Mouse (Mus musculus) neural tube, embryonic 11.5 days (tissue): ENCODE measurements around the gene Anp32e. TPM values are rescaled to one million over a fixed set of nuclear protein-coding genes. Genes with fewer than 3 reads are reported as not detected.
"Not testable (repeated sequence)": the region's sequence is repeated elsewhere in the genome, so short reads cannot be mapped to it uniquely, and the experiment has no call there.

Source experiments
- ATAC-seq: fragments of 200-750 bp; cut with Nextera tagmentation; 2 replicates; pipeline ENCODE4 v1.8.0; 2017; ENCODE audit warnings: moderate number of reproducible peaks, mild to moderate bottlenecking, moderate TSS enrichment, moderate library complexity; ENCODE audit not compliant: insufficient read depth, low FRiP score, low TSS enrichment
- DNase-seq: peaks from one replicate; pipeline ENCODE4 v3.0.0-alpha.2; 2015; ENCODE audit warnings: low spot score
- H3K27ac ChIP-seq: fragments of 300-500 bp; sonication (generic); 2 replicates; pipeline ENCODE4 v1.5.1; 2014; ENCODE audit warnings: low read depth, mild to moderate bottlenecking, low read length
- H3K27me3 ChIP-seq: fragments of 300-500 bp; sonication (generic); 2 replicates; pipeline ENCODE4 v1.6.1; 2014; ENCODE audit warnings: mild to moderate bottlenecking, low read length, mixed read lengths; ENCODE audit not compliant: control insufficient read depth, insufficient read depth
- H3K36me3 ChIP-seq: fragments of 300-500 bp; sonication (generic); 2 replicates; pipeline ENCODE4 v1.6.1; 2014; ENCODE audit warnings: mild to moderate bottlenecking, low read length, moderate library complexity, mixed read lengths; ENCODE audit not compliant: control insufficient read depth, insufficient read depth
- H3K4me1 ChIP-seq: fragments of 300-500 bp; sonication (generic); 2 replicates; pipeline ENCODE4 v1.6.1; 2014; ENCODE audit warnings: low read length, mixed read lengths; ENCODE audit not compliant: control insufficient read depth, insufficient read depth
- H3K4me2 ChIP-seq: fragments of 300-500 bp; sonication (generic); 2 replicates; pipeline ENCODE4 v1.6.1; 2014; ENCODE audit warnings: low read depth, mild to moderate bottlenecking, moderate library complexity
- H3K4me3 ChIP-seq: fragments of 300-500 bp; sonication (generic); 2 replicates; pipeline ENCODE4 v1.5.1; 2014; ENCODE audit warnings: low read depth, low read length
- H3K9ac ChIP-seq: fragments of 300-500 bp; sonication (generic); 2 replicates; pipeline ENCODE4 v1.6.1; 2014; ENCODE audit warnings: mild to moderate bottlenecking, low read length
- H3K9me3 ChIP-seq: fragments of 300-500 bp; sonication (generic); 2 replicates; pipeline ENCODE4 v1.6.1; 2016; ENCODE audit warnings: low read length; ENCODE audit not compliant: control insufficient read depth
- whole genome bisulfite sequencing: fragments of 180-500 bp; shearing (Covaris S2); extraction: QIAGEN DNeasy Blood & Tissue Kit; methylation state at CpG from one replicate; pipeline ENCODE4 v1.1.7; 2014; 5-methylcytosine and 5-hydroxymethylcytosine counted together
- polyA plus RNA-seq: library from polyadenylated mRNA; unstranded; fragments of >200 nt; fragmentation: Nextera tagmentation; extraction: Ambion mirVana; gene quantifications from 2 replicates; pipeline ENCODE4 v1.2.1, GENCODE M21; 2014

The Anp32e gene
- polyA plus RNA-seq, 1 experiment from 2014 or later = 131 TPM

- WGBS = 32% methylated on average over 11 of the region's 11 CpGs
- no peaks in the 10 kb centered on the region for H3K27me3 ChIP-seq
- no peaks in the 10 kb centered on the region for H3K36me3 ChIP-seq
- ATAC-seq (no peak), DNase-seq (no peak)
- peak overlapping the region; percentile 63 for H3K27ac ChIP-seq
- H3K9me3 ChIP-seq = no peaks in the 10 kb centered on the region
- H3K4me3 ChIP-seq = peak overlapping the region; percentile 13; the same call in 1 of the 2 replicates
- H3K4me2 ChIP-seq = peak overlapping the region; percentile 28; the same call in 1 of the 2 replicates
- H3K9ac ChIP-seq = peak overlapping the region; percentile 29; the same call in 1 of the 2 replicates
- H3K4me1 ChIP-seq = peaks cover 9% of the 10 kb centered on the region
Measured at GRCm38 (mm10) chr3:95892066-95893052, 36.7 kb upstream of the Anp32e start.

- H3K27ac ChIP-seq = peak overlapping the region; percentile 35; the same call in 1 of the 2 replicates
- DNase-seq (no peak), ATAC-seq (no peak)
- peak overlapping the region; percentile 64 for H3K4me3 ChIP-seq
- 18% methylated on average over 7 of the region's 7 CpGs for WGBS
- no peaks in the 10 kb centered on the region for H3K36me3 ChIP-seq
- no peaks in the 10 kb centered on the region for H3K9me3 ChIP-seq
- H3K4me2 ChIP-seq = peak overlapping the region; percentile 58
- peaks cover 9% of the 10 kb centered on the region for H3K4me1 ChIP-seq
- peak overlapping the region; percentile 52 for H3K9ac ChIP-seq
- H3K27me3 ChIP-seq = no peaks in the 10 kb centered on the region
Measured at GRCm38 (mm10) chr3:95893126-95893525, 35.9 kb upstream of the Anp32e start.

GRCm38 (mm10) chr3:95893606-95894316 lies 35.3 kb upstream of the Anp32e start, which contains the start of gene Aph1a:
TSS of gene Aph1a (plus strand) at chr3:95893969.
- under 1% methylated on average over 25 of the region's 43 CpGs for WGBS
- H3K27ac ChIP-seq = peak within 1 kb of the TSS; percentile 35; the same call in 1 of the 2 replicates
- H3K36me3 ChIP-seq, H3K9me3 ChIP-seq, H3K4me1 ChIP-seq, H3K27me3 ChIP-seq: not testable (repeated sequence)
- H3K9ac ChIP-seq = peak within 1 kb of the TSS; percentile 52
- peak within 1 kb of the TSS; percentile 64 for H3K4me3 ChIP-seq
- H3K4me2 ChIP-seq = peak within 1 kb of the TSS; percentile 58
- ATAC-seq (peak; percentile 95), DNase-seq (peak; percentile 94)

- H3K27me3 ChIP-seq = no peaks in the 10 kb centered on the region
- H3K9me3 ChIP-seq = no peaks in the 10 kb centered on the region
- peak overlapping the region; percentile 64 for H3K4me3 ChIP-seq
- peak; percentile 36 for DNase-seq
- peak overlapping the region; percentile 52 for H3K9ac ChIP-seq
- no peaks in the 10 kb centered on the region for H3K36me3 ChIP-seq
- peaks cover 9% of the 10 kb centered on the region for H3K4me1 ChIP-seq
- ATAC-seq = peak; percentile 17; the same call in 1 of the 2 replicates
- peak overlapping the region; percentile 48 for H3K4me2 ChIP-seq
- no peak overlapping the region for H3K27ac ChIP-seq
- 12% methylated on average over 15 of the region's 16 CpGs for WGBS
Measured at GRCm38 (mm10) chr3:95894317-95895160, 34.5 kb upstream of the Anp32e start.

GRCm38 (mm10) chr3:95895501-95895900 lies 33.5 kb upstream of the Anp32e start:
- not testable (repeated sequence) for H3K4me3 ChIP-seq, ATAC-seq, H3K9ac ChIP-seq, H3K4me1 ChIP-seq, H3K36me3 ChIP-seq, H3K27me3 ChIP-seq, H3K4me2 ChIP-seq, H3K9me3 ChIP-seq, H3K27ac ChIP-seq, DNase-seq
- 86% methylated on average over 7 of the region's 7 CpGs for WGBS

- no peak for ATAC-seq
- Histone ChIP-seq H3K9me3 (no peaks in the 10 kb centered on the region), H3K27me3 (no peaks in the 10 kb centered on the region), H3K36me3 (no peaks in the 10 kb centered on the region), H3K27ac (no peak overlapping the region), H3K4me2 (no peak overlapping the region), H3K4me1 (peaks cover 6% of the 10 kb centered on the region), H3K9ac (no peak overlapping the region), H3K4me3 (no peak overlapping the region)
- no peak for DNase-seq
- WGBS = 83% methylated on average over 13 of the region's 13 CpGs
Measured at GRCm38 (mm10) chr3:95899800-95900524, 29.1 kb upstream of the Anp32e start.

- Histone ChIP-seq H3K9me3 (no peaks in the 10 kb centered on the region), H3K4me2 (no peak overlapping the region), H3K27ac (no peak overlapping the region), H3K9ac (0 out of 2 replicates have a peak overlapping the region, but pooled peaks have one; percentile 11), H3K27me3 (no peaks in the 10 kb centered on the region), H3K4me3 (no peak overlapping the region), H3K4me1 (peaks cover 13% of the 10 kb centered on the region), H3K36me3 (no peaks in the 10 kb centered on the region)
- 83% methylated on average over 9 of the region's 9 CpGs for WGBS
- ATAC-seq (no peak), DNase-seq (no peak)
Measured at GRCm38 (mm10) chr3:95901616-95902372, 27.3 kb upstream of the Anp32e start.
